10 mouse cellular contexts compared by ENCODE assay signal in genomic region chr9:13454651-13455123, GRCm38 (mm10). TPM values are rescaled to one million over a fixed set of nuclear protein-coding genes. Genes with fewer than 3 reads are reported as not detected.
DNase-seq lines count a peak whose midpoint lies in the region; ATAC-seq and TF ChIP-seq lines count a peak whose summit lies in the region.
"Had no signal": no experiment of that assay in that cellular context is flagged by ENCODE, and none has a peak within 500 bp of the region (broad histone marks: within the 10 kb centered on the region; RNA-seq: fewer than 3 reads in every experiment).

No protein-coding gene starts in this region.

- no peak overlapping the region for H3K9ac ChIP-seq in lung, postnatal 0 days (replicated peaks; ENCODE audit: low read depth)
- H3K9ac ChIP-seq in limb, embryonic 15.5 days = no peak overlapping the region
- H3K9ac ChIP-seq: liver, embryonic 15.5 days had no signal

- ATAC-seq in lung, postnatal 0 days = peak; percentile 77
- no peak for ATAC-seq in limb, embryonic 15.5 days (ENCODE audit: insufficient number of reproducible peaks, low FRiP score, low TSS enrichment, low read depth)

- no peaks in the 10 kb centered on the region for H3K36me3 ChIP-seq in lung, postnatal 0 days (ENCODE audit: insufficient read depth, low read length)
- no peaks in the 10 kb centered on the region for H3K36me3 ChIP-seq in limb, embryonic 15.5 days
- H3K36me3 ChIP-seq: liver, embryonic 15.5 days had no signal

- 0 out of 2 replicates have a peak overlapping the region, but pooled peaks have one; percentile 3 for H3K4me2 ChIP-seq in lung, postnatal 0 days (replicated peaks; ENCODE audit: low read depth, low read length)
- H3K4me2 ChIP-seq in limb, embryonic 15.5 days = no peak overlapping the region
- H3K4me2 ChIP-seq: liver, embryonic 15.5 days had no signal

- no peaks in the 10 kb centered on the region for H3K9me3 ChIP-seq in lung, postnatal 0 days (ENCODE audit: low read length)
- H3K9me3 ChIP-seq in limb, embryonic 15.5 days = no peaks in the 10 kb centered on the region
- H3K9me3 ChIP-seq: liver, embryonic 15.5 days had no signal

- no peak overlapping the region for H3K4me3 ChIP-seq in lung, postnatal 0 days (ENCODE audit: low read depth, low read length)
- no peak overlapping the region for H3K4me3 ChIP-seq in limb, embryonic 15.5 days
- H3K4me3 ChIP-seq: liver, embryonic 15.5 days had no signal

- TF ChIP-seq CTCF in lung, postnatal 0 days (IDR thresholded peaks at IDR 0.05) = no peak

- peaks cover 15% of the 10 kb centered on the region; the same call in 1 of the 2 replicates for H3K4me1 ChIP-seq in lung, postnatal 0 days (ENCODE audit: insufficient read depth, low read depth, low read length)
- H3K4me1 ChIP-seq in limb, embryonic 15.5 days = peaks cover 18% of the 10 kb centered on the region
- H3K4me1 ChIP-seq: liver, embryonic 15.5 days had no signal

- no peaks in the 10 kb centered on the region for H3K27me3 ChIP-seq in lung, postnatal 0 days (replicated peaks; ENCODE audit: insufficient read depth, low read length)
- H3K27me3 ChIP-seq in limb, embryonic 15.5 days = no peaks in the 10 kb centered on the region
- H3K27me3 ChIP-seq: liver, embryonic 15.5 days had no signal

- peak overlapping the region; percentile 4; the same call in 1 of the 2 replicates for H3K27ac ChIP-seq in lung, postnatal 0 days (ENCODE audit: low read length)
- peak overlapping the region; percentile 47; the same call in 1 of the 2 replicates for H3K27ac ChIP-seq in limb, embryonic 15.5 days
- H3K27ac ChIP-seq: liver, embryonic 15.5 days had no signal

- 14% methylated on average over 7 of the region's 7 CpGs for WGBS in lung, postnatal 0 days
- WGBS in limb, embryonic 15.5 days = 25% methylated on average over 7 of the region's 7 CpGs

- peak; percentile 78 for DNase-seq in embryo, embryonic 10 days (ENCODE audit: low spot score)
- DNase-seq in embryo, embryonic 9.5 days (ENCODE audit: extremely low spot score) = no peak
- DNase-seq in lung, postnatal 0 days (ENCODE audit: low spot score) = peak; percentile 76
- no peak for DNase-seq in lung, postnatal 14 days
- DNase-seq in yolk sac, embryonic 10.5 days (ENCODE audit: low spot score) = peak; percentile 24
- no peak for DNase-seq in cerebellum, adult 9-11 months
- DNase-seq in thymus, postnatal 0 days (ENCODE audit: low spot score) = no peak

- TF ChIP-seq EP300 in lung, postnatal 0 days (IDR thresholded peaks at IDR 0.05) = no peak

RNA-seq across cellular contexts. Expression of gene Gm17571, which starts 8.1 kb away (rescaled TPM):
- polyA plus RNA-seq in lung, postnatal 0 days (2015; fragmentation: Nextera tagmentation; extraction: Ambion mirVana) = not detected in 2 replicates
- polyA plus RNA-seq in limb, embryonic 15.5 days (2015; fragmentation: Nextera tagmentation; extraction: Ambion mirVana) = not detected in 2 replicates
- polyA plus RNA-seq in thymus, postnatal 0 days (2015; fragmentation: Nextera tagmentation; extraction: Ambion mirVana) = not detected in 2 replicates
- polyA plus RNA-seq: liver, embryonic 15.5 days; small intestine, adult 2 months had no signal

Comparison
In these comparisons a context has a peak if more than half of its experiments do, and no peak if none do; other contexts are left out.
1. DNase-seq: peak in embryo, embryonic 10 days (single experiment), lung, postnatal 0 days (single experiment) and yolk sac, embryonic 10.5 days (single experiment); none in embryo, embryonic 9.5 days (single experiment), lung, postnatal 14 days (single experiment), cerebellum, adult 9-11 months (single experiment) and thymus, postnatal 0 days (single experiment).